Mouse (Mus musculus) ovary, postnatal 10 days (tissue): ENCODE measurements at regions not wholly inside any gene's neighbourhood (a gene's known extent, or its start where the extent isn't known, plus 50 kb on each side); places are given as distances from the start of the nearest gene placed in this dataset.

Experiments
- DNase-seq: peaks from one replicate; pipeline ENCODE4 v3.0.0; 2022; ENCODE audit warnings: low spot score

DNA sequence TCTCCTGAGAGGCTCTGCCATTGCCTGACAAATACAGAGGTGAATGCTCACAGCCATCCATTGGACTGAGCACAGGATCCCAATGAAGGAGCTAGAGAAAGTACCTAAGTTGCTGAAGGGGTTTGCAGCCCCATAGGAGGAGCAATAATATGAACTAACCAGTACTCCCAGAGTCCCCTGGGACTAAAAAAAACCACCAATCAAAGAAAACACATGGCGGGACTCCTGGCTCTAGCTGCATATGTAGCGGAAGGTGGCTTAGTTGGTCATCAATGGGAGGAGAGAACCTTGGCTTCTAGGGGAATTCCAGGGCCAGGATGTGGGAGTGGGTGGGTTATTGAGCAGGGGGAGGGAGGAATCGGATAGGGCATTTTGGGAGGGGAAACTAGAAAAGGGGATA lies 207.8 kb downstream of the Otol1 start:
- no peak for DNase-seq

DNA sequence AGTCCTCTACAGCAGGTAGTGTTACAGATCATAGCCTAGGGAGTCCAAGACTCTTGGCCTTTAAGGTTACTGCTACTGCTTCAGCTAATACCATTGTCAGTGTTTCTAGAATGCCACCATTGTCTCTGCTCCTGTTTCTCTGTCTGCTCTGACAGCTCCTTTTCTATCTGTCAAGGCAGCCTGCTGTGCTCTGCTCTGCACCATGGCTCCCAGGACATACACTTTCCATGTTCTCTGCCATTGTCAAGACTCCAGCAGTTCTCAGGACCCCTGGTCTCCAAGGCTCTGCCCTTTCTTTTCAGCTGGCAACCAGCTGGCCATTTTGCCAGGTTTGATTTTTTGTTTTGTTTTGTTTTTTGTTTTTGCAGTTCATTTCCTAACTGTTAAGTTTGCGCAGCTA lies 208.7 kb downstream of the Otol1 start:
- DNase-seq, result no peak

DNA sequence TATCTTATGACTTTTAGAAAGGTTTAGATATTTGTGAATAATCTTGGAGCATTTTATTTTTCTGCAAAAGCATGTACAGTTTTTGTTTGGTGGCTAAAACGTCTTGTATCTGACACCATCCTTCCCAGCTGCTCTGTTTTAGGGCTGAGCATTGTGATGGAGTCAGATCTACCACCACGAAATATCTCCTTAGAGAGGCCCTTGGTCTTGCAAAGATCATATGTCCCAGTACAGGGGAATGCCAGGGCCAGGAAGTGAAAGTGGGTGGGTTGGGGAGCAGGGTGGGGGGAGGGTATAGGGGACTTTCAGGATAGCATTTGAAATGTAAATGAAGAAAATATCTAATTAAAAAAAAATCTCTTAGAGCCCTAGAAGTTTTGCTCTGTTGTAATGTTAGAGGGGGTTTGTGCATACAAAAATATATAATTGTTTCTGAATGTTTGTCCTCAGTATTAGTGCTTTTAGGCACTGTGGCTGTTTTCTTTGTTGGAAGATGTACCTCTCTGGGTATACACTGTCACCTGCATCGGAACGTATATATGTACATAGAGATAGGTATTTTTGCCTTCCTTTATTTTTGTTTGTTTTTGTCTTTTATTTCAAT lies 211.4 kb downstream of the Otol1 start:
- DNase-seq, result no peak

DNA sequence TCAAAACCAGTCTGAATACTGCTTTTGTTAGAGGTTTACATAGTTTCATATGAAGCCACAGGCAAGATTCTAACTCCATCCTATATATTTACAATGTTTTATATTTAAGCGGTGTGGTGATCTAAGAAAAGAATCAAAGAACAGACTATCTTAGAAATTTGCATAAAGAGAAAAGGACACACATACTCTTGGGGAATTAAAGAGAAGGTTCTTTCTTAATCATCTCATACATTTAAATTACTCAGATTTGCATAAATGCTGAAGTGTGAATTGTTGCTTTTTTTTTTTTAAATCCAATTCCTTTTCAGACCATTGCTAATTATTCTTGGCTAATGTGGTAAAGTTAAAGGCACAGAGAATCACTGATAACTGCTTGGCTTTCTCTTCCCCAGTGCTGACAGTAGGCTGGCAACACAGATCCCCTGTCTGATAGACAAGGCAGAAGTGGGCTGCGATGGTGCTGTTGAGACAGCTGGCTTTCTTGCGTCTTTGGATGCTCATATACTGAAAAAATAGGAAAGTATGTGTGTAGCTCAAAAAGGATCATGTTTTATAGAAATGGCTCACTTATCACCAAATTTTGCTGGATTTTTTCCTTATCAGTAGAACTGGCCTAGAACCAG lies 216.1 kb downstream of the Otol1 start:
- no peak for DNase-seq

DNA sequence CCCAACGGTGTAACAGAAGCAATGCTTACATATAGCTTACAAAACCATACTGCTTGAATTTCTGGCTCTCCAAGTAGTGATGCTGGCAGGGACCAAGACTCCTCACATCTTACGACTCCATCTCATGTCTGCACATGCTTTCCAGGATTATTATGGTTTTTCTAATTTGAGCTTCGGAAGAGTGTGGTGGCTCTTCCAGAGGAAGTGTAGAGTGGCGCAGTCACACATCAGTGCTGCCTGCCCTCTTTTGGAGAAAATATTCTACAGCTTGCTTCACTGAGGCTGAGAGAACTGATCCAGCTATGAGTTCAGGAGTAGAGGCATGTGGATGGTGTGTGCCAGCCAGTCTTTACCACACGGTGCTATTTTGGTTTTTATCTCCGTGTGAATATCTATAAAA lies 217.4 kb downstream of the Otol1 start:
- no peak for DNase-seq

DNA sequence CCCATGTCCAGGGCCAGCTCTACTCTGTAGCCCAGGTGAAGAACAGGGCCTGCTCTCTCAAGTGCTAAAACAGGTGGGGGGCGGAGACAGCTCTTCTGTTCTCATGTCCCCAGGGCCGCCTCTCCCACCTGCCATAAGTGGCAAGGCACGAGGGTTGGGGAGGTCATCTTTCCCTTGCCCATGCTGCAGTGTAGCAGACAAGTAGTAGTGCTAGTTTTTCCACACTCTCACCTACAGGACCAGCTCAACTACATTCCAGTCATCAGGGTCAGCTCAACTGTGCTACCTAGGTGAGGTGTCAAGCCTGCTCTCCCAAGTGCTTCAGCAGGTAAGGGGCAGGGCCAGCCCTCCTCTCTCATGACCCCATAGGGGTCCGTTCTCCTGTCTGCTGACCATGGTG lies 219.8 kb downstream of the Otol1 start:
- DNase-seq, result no peak

DNA sequence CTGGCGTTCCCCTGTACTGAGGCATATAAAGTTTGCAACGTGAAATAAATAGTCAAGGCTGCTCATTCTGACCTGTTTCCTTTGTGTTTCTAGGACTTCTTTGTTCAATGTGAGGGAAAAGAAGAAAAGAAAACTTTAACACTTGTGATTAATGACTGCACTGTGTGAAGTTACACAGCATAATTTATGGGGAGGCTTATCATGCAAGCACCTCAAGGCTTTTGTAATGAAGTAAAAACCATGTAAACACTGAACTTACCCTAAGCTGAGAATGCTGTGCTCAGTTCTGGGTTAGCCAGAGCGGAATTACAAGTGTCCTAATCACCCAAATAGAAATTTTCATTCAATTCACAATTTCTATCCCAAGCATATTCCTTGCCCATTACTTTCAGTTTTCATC lies 241.2 kb downstream of the Otol1 start:
- no peak for DNase-seq

DNA sequence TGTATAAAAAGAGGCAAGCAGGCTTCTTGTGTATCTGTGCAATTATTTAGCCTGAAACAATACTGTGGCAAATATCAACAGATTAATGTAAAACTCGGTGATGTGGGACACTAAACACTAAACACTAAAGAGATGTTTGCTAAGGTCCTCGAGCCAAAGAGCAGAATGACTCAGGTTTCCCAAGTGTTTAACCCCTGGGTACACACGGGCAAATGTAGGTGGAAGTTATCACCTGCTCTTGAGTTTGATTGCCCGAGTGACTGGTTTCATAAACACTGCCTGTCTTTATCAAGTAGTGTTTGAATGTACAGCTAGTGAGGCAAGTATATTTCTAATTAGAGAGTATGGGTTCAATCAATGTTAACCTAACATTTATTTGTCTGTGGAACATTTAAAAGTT lies 242.5 kb downstream of the Otol1 start:
- no peak for DNase-seq

DNA sequence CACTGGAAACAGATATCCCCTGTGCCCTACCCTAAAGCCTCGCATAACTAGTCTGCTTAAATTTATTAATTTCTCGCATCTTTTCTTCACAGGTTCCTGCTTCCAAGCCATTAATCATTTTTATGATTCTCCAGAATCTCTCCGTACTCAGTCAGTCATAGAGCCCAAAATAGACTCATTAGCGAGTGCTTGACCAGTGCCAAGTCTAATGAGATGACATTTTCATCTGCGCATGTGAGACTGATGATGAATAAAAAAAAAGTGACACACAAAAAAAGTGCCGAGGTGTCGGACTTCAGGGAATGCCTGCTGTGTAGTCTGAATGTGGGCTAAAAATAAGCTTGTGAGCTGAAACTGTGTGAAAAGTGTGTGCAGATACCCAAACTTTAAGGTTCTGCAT lies 243.3 kb downstream of the Otol1 start:
- DNase-seq, result no peak

DNA sequence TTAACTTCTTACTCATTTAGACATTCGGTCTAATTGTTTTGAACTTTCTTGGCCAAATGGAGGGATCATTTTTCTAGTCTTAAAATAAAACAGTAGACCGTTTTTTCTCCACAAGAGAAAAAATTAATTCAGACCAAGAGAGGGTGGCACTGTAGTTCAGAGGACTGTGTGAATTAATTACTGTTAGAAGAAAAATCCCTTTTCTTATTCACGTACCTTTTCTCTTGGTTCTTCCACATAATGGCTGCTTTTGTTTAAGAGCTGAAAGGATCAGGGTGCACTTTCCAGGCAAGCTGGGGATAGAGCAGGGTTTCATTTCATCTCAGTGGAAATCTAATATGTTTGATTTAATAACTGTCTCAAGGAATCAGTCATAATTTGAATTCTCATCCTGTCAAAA lies 255.9 kb downstream of the Otol1 start:
- no peak for DNase-seq

DNA sequence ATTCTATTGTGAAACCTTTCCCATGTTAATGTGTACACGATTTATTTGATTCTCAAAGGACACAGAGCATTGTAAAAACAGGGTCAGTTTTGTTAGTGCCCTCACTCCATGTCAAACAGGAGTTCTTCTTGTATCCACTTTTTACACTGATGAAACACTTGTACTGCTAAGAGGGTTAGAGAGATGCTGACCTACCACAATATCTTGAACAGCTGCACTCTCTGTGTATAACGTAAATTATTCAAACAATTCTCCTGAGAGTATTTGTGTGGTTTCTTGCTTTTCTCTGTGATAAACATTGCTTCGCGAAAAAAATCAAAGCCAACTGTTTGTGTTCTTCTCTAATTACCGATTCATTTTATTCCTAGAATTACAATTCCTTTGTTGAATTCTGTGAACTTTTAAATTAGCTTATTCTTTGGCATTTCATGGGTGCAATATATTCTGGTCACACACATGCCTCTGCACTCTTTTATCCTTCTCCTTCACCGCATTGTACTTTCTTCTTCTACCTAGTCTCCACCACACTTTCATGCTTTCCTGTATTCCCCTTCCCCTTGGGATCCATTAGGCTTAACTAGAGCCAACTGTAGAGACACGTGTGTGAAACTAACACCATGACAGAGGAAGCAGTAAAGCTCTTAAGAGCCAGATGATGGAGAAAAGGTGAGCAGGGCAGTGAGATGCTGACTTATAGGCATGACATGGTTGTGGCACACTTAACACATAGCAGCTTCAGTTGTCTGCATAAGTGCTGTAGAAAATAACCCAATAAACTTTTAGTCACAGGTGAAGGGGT lies 281.4 kb downstream of the Otol1 start:
- no peak for DNase-seq

DNA sequence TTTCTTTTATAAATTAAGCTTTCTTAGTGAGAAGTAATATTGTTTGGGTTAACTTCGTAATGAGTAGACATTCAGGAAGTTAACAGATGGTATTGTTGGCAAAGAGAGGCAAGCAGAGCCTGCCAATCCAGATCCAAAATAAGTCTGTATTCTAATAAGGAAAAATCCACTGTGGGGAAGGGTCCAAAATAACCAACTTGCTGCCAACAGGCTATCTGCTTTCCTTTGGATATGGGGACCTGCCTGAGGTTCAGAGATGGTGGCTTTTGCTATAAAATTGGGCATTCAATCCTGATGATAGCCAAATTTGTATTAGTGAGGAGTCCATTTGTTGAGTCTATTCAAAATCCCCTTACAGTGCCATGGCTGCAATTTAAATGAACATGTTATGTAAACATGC lies 300.1 kb downstream of the Otol1 start:
- no peak for DNase-seq

DNA sequence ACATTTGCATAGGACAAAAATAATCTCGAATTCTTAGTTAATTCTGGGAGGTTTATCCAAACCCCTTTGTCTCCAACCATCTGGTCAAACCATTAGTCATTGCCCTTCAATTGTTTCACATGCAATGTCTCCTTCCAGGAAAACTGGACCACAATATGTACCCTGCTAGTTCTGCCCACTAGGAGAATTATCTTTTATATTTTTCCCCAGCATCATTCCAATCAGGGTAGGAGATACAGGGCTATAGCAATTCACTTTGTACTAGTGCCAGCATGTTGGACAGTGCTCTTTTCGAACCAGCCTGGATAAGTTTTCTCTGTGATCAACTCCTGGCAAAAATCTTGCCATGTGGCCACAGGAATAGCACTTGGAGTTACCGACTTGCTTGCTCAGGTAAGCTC lies 300.6 kb downstream of the Otol1 start:
- DNase-seq, result no peak

DNA sequence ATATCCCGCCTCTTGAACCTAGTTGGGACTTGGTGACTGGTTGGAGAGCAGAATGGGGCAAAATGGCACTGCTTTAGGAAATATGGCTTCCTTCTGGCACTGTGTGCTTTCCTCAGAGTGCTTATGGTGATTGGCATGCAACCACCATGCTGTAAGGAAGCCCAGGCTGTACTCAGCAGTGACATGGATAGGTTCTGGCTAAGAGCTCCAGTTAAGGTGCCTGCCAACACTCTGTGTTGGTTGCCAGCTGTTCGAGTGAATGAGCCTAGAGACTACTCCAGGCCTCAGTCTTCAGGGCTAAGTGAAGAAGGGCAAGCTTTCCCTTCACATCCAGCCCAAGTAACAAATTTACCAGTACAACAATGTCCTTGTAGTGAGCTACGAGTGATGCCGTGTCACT lies 301.9 kb downstream of the Otol1 start:
- DNase-seq, result no peak

DNA sequence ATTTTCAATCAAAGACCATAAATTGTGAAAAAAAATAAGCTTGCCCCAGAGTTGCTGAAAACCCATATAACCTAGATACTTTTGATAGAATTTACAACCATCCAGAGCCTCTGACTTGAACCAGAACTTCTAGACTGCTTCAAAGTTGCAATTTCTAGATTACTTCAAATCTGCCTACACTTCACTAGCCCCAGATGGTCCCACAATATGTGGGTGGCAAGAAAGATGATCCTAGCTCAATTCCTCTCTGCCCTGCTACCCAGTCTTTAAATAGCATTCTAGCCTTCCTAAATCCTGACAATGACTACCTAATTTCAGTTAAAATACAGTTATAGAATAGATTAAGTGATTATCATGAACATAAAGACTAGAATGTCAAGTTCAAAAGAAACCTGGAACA lies 303.6 kb downstream of the Otol1 start:
- DNase-seq, result no peak

DNA sequence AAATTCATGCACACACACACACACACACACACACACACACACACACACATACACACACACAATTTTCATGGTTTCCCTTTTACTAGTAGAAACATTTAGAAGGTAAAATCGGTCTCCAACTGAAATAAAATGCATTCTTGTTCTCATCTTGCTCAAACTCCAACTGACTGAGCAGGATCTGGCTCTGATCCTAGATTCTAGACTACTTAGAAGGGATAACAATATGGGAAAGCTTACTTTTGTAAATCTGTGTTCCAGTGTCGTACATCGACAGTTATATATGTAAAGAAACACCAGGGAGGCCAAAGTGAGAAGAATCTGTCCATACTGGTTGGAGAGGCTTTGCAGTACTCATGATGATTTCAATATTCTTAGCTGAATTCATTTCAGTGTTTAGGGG lies 304.6 kb downstream of the Otol1 start:
- DNase-seq, result no peak

DNA sequence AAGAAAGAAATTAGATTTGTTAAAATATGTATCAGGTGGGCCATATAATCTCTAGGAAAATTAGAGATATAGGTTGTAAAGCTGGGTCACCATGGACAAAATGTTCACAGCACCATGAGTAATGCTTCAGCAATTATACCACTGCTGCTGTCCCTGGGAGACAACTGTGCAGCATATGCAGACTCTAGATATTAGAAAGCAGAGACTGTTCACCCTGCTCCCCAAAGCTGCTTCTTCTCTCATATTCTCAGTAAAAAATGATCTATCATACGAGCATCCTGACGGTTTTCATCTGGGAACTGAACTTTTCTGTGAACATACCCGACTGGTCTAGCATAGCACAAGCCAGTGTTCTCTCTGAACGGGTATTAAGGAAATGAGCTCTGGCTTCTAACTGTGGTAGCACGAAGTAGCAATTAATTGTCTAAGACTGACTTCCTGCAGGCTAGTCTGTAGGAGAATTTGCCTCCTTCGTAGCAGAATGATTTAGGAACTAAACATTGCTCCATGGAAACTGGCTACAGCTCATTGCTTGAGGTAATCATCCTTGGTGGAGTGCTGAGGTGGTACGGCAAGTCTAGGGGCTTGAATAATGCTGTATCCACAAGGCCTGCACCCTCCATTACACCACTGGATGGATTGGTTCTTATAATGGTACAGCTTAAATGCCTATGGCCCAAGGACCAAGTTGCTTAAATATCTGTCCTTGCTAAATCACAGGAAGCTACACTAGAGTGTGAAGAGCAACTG lies 305.9 kb downstream of the Otol1 start:
- no peak for DNase-seq

DNA sequence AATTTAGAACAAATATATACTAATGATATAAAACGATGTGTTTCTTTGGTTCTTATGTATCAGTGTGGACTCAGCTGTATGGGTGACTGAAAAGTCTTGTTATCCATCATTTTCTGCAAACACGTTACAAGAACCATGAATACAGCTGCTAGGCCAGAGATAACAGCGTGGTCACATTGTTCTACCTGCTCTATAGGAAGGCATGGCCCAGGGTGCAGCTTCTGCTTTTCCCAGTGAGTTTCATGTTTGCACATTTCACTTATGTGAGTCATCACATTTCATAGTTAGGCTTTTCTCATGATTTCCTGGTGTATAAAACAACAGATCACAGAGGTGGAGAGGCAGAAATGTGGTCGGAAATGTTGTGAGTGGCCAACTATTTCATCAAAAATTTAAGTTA lies 306.8 kb downstream of the Otol1 start:
- no peak for DNase-seq

DNA sequence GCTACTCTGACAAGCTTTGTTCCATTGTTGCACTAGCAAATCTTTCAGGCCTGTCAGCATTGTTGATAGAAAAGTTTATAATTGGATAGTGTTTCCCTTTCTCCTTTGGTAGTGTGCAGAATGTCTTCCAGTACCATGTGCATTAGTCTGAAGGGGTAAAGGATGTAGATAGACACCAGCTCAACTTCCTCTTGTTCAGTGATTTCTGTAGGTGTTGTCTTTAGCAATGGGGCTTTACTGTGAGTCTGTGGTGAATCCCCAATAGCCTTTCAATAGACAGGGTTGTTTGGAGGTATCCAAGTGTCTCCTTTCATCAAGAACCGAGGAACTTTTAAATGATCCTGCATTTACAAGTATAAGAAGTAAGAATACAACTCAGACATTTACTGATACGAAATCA lies 311.0 kb downstream of the Otol1 start:
- DNase-seq, result no peak

DNA sequence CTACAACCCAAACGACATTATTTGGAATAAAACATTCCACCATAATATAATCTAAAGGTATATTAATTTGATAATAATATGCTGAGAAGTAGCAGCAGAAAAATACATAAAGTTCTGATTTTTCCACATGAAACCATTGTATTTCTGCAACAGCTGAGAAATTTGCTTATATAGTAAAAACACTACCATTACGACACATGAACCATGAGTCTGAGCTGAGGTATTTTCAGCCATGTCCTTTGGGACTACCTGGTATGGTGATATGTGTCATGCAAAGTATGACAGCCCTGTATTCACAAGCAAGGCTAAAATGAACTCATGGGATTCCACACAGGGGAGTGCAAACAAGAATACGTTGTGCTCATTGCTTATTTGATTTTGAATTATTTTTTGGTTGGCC lies 311.7 kb downstream of the Otol1 start:
- no peak for DNase-seq

DNA sequence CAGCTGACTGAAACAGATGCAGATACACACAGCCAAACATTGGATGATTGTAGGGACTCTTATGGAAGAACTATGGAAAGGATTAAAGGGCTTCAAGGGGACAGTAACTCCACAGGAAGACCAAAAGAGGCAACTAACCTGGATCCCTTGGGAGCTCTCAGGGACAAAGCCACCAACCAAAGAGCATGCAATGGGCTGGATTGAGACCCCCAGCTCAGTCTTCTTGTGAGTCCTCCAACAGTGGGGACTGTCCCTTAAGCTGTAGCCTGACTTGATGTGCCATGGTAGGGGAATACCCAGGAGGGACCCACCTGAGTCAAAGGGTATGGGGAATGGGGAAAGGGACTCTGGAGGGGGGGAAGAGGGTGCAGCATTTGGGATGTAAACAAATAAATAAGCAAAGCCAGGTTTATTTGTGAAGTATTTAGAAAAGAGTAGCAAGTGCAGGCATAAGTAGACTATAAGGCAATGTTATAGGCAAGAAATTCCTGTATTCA lies 313.8 kb downstream of the Otol1 start:
- DNase-seq, result no peak

DNA sequence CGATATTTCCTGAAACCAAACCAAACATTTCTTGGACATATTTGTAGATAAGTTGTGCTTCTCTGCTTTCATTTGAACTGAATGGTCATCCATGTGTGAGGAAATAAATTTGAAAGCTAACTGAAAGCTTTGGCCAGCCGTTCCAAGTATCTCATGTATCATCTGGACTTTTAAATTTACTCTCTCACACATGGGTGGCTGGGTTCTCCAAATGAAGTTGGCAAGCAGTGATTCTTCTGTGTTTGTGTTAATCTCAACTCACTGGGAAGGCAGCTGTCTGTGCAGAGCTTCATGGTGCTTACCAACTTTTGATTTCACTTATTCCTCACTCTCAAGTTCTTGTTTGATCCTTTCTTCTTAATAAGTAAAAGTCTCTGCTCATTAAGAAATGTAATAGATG lies 317.3 kb downstream of the Otol1 start:
- DNase-seq, result no peak
